Mouse (Mus musculus): ENCODE data around the gene Myrip. TPM values are rescaled to one million over a fixed set of nuclear protein-coding genes. Genes with fewer than 3 reads are reported as not detected.

Gene Myrip
- polyA plus RNA-seq, 1 experiment from 2014 or later, result 0.34 TPM

DNA sequence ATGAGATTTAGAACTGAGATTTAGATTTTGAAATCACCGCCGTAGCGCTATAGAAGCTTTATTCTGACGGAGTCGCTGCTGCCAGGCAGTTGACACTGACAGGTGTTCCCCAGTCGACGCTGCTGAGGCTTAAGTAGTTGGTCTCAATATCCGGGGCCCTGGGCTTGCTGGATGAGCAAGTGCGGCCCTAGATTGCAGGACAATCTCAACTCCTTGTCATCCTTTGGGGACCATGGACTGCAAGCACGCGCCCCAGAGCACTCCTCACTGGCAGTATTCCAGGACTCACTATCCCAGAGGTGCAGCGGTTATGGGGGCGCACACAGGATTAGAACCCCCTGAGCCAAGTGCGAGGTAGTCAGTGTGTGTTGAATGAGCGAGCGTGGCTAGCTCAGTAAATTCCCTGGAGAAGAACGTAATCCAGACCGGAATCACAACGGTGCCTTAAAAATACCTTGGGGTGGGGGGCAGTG, 1.7 kb downstream of the Myrip start:
- H3K4me3 ChIP-seq (replicated peaks; ENCODE audit: low read depth, low read length), result peak overlapping the region; percentile 53; the same call in 1 of the 2 replicates
- H3K4me2 ChIP-seq (ENCODE audit: low read length), result peak overlapping the region; percentile 94
- H3K4me1 ChIP-seq (replicated peaks; ENCODE audit: insufficient read depth, low read length), result 0 out of 2 replicates have a peak, but pooled peaks cover 6% of the 10 kb centered on the region
- H3K9me3 ChIP-seq (replicated peaks; ENCODE audit: low read length), result 0 out of 2 replicates have a peak, but pooled peaks cover 6% of the 10 kb centered on the region
- H3K27me3 ChIP-seq (ENCODE audit: insufficient read depth, low read length), result peaks cover 45% of the 10 kb centered on the region
- TF ChIP-seq CTCF (IDR thresholded peaks at IDR 0.05; ENCODE audit: low read depth), result no peak
- DNase-seq (ENCODE audit: low spot score), result no peak
- no peak overlapping the region for H3K27ac ChIP-seq
- WGBS, result 13% methylated on average over 19 of the region's 19 CpGs
- peak; percentile 17; the same call in 1 of the 2 replicates for ATAC-seq (replicated peaks; ENCODE audit: low FRiP score, low read depth)
- no peak overlapping the region for H3K9ac ChIP-seq (ENCODE audit: low read depth, low read length)
- H3K36me3 ChIP-seq (ENCODE audit: insufficient read depth, low read length), result no peaks in the 10 kb centered on the region

DNA sequence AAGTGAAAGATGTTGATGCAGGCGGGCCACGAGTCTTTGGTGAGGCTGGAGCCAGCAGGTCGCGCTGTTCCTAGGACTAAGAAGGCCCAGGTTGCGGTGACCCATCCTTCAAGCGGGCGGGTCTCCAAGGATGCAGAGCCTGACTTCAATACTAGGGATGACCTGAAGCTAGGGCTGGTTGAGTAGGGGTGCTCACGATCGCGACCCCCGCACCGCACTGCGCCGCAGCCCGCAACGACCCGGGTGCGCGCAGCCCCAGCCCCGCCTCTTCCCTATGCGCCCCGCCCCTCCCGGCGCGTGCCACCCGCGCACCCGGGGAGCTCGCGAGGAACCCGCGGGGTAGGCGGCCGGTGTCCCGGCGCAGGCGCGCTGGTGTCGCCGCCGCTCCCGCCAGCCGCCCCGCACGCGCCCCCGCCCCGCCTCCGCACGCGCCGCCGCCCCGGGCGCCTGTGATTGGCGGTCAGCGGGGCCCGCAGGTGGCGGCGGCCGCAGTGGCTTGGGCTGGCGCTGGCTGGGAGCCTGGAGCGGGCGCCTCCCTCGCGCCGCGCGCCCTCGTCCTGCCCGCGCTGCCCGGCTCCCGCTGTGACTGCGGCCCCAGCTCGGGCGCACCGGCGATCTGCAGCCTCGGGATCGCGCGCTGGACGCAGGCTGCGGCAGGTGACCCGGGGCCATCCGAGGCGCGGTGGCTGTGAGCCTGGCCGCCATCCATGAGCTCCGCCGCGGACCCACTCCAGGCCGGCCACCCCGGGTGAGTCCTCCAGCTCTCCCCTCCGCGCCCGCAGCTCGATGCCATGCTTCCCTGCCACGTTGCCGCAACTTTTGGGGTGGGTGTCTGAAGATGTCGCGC, 2.4 kb downstream of the Myrip start:
- DNase-seq (ENCODE audit: low spot score) (peak; percentile 31), ATAC-seq (replicated peaks; ENCODE audit: low FRiP score, low read depth) (peak; percentile 36)
- H3K9me3 ChIP-seq (replicated peaks; ENCODE audit: low read length), result 0 out of 2 replicates have a peak, but pooled peaks cover 6% of the 10 kb centered on the region
- peaks cover 45% of the 10 kb centered on the region for H3K27me3 ChIP-seq (ENCODE audit: insufficient read depth, low read length)
- WGBS, result under 1% methylated on average over 76 of the region's 103 CpGs
- no peak overlapping the region for H3K9ac ChIP-seq (ENCODE audit: low read depth, low read length)
- peak overlapping the region; percentile 53 for H3K4me3 ChIP-seq (replicated peaks; ENCODE audit: low read depth, low read length)
- peak; percentile 32; the same call in 1 of the 2 replicates for TF ChIP-seq CTCF (IDR thresholded peaks at IDR 0.05; ENCODE audit: low read depth)
- 0 out of 2 replicates have a peak, but pooled peaks cover 6% of the 10 kb centered on the region for H3K4me1 ChIP-seq (replicated peaks; ENCODE audit: insufficient read depth, low read length)
- H3K4me2 ChIP-seq (ENCODE audit: low read length), result peak overlapping the region; percentile 94
- H3K36me3 ChIP-seq (ENCODE audit: insufficient read depth, low read length), result no peaks in the 10 kb centered on the region
- no peak overlapping the region for H3K27ac ChIP-seq

DNA sequence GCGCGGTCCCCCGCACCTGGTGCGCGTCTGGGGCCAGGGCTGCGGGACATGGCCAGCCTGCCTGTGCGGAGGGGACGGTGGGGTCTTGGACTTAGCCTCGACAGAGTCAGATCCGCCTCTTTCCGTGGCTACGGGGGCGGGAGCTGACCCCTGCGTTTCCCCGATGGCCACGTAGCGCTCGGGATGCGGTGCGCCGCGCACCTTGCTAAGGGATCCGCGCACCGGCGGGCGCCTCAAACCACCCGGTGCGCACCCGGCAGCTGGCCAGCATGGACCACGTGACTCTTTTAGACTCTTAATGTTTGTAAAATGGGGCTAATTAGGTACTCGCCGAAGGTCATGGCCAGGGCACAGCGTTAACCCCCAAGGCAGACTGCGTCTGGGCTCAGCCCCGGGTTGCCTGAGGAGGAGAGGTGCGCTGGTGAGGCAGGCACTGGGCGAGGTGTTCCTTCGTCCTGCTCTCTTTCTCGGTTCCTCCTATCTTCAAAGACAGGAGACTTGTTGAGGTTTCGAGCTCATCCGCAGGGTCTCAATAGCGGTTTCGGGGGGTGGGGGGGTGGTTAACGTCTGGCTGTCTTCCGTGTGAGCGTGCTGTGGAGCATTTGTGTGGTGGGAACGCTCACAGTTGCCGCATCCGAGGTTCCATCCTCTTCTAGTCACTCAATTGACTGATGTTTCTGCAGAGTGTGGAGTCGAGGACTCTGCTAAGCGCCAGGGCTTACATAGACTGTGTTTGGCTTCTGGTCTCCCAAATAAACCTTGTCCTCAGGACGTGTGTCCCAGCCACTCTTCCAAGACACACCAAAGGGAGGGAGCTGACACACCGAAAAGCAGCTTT, 3.2 kb downstream of the Myrip start:
- Histone ChIP-seq H3K9ac (ENCODE audit: low read depth, low read length) (no peak overlapping the region), H3K4me3 (replicated peaks; ENCODE audit: low read depth, low read length) (peak overlapping the region; percentile 53)
- no peak for DNase-seq (ENCODE audit: low spot score)

DNA sequence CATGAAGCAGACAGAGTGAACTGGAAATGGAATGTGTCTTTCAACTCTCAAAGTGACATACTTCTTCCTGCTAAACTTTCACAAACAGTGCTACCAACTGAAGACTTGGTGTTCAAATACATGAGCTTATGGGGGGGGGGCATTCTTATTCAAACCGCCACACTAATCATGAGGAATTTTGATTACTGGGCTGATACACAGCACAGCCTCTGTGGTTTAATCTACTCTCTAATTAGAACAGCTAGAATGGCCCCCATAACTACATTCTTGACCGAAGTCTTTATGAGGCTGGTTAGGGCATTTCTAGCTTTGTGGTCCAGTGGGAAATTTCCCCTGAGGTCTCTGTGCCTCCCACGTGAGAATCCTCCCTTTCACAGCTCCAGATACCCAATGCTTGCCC, 13.9 kb downstream of the Myrip start:
- ATAC-seq (replicated peaks; ENCODE audit: low FRiP score, low read depth) (no peak), DNase-seq (ENCODE audit: low spot score) (no peak)
- H3K4me3 ChIP-seq (replicated peaks; ENCODE audit: low read depth, low read length), result no peak overlapping the region
- no peak overlapping the region for H3K27ac ChIP-seq
- WGBS, result 43% methylated on average over 3 of the region's 3 CpGs
- H3K4me1 ChIP-seq (replicated peaks; ENCODE audit: insufficient read depth, low read length), result no peaks in the 10 kb centered on the region
- no peaks in the 10 kb centered on the region for H3K9me3 ChIP-seq (replicated peaks; ENCODE audit: low read length)
- H3K36me3 ChIP-seq (ENCODE audit: insufficient read depth, low read length), result no peaks in the 10 kb centered on the region
- TF ChIP-seq CTCF (IDR thresholded peaks at IDR 0.05; ENCODE audit: low read depth), result no peak
- H3K9ac ChIP-seq (ENCODE audit: low read depth, low read length), result no peak overlapping the region
- no peaks in the 10 kb centered on the region for H3K27me3 ChIP-seq (ENCODE audit: insufficient read depth, low read length)
- H3K4me2 ChIP-seq (ENCODE audit: low read length), result no peak overlapping the region

More for the DNA sequence above, 3.2 kb downstream of the Myrip start:
- TF ChIP-seq CTCF (IDR thresholded peaks at IDR 0.05; ENCODE audit: low read depth), result no peak
- Histone ChIP-seq H3K27ac (no peak overlapping the region), H3K4me1 (replicated peaks; ENCODE audit: insufficient read depth, low read length) (0 out of 2 replicates have a peak, but pooled peaks cover 6% of the 10 kb centered on the region), H3K9me3 (replicated peaks; ENCODE audit: low read length) (0 out of 2 replicates have a peak, but pooled peaks cover 6% of the 10 kb centered on the region), H3K36me3 (ENCODE audit: insufficient read depth, low read length) (no peaks in the 10 kb centered on the region), H3K27me3 (ENCODE audit: insufficient read depth, low read length) (peaks cover 45% of the 10 kb centered on the region), H3K4me2 (ENCODE audit: low read length) (peak overlapping the region; percentile 94)
- ATAC-seq (replicated peaks; ENCODE audit: low FRiP score, low read depth), result peak; percentile 25; the same call in 1 of the 2 replicates
- WGBS, result 2% methylated on average over 54 of the region's 54 CpGs

DNA sequence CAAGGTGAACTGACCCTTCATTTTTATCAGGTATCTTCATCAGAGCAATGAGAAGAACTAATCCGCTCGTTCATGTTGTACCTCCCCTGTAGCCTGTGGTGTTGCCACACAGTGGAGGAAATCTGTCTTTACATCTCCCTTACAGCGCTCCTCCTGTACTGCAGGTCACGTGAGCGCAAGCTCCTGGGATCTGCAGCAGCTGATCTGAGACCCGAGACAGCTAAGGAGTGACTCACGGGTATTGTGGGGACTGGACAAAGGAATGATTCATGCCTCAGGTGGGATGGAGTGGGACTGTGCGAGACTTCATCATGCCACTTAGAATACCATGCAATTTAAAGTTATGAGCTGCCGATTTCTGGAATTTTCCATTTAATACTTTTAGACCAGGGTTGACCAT, 17.8 kb downstream of the Myrip start:
- H3K27me3 ChIP-seq (ENCODE audit: insufficient read depth, low read length), result no peaks in the 10 kb centered on the region
- no peak overlapping the region for H3K4me3 ChIP-seq (replicated peaks; ENCODE audit: low read depth, low read length)
- no peak for TF ChIP-seq CTCF (IDR thresholded peaks at IDR 0.05; ENCODE audit: low read depth)

DNA sequence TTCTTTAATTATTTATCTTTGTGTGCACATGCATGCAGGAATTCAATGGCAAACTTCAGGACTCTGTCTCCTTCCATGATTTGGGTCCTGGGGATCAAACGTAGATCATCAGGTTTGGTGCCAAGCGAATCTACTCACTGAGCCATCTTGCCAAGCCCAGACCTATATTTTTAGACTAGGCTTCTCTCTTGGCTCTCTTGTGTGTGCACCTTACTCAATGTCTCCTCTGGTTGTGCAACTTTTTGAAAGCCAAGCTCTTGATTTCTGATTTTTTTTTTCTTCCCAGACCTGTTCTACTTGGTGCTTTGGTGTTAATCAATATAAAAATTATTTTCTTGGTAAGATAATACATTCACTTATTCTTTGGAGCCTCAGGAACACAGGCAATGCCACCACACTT, 19.3 kb downstream of the Myrip start:
- no peaks in the 10 kb centered on the region for H3K9me3 ChIP-seq (replicated peaks; ENCODE audit: low read length)
- no peak overlapping the region for H3K4me3 ChIP-seq (replicated peaks; ENCODE audit: low read depth, low read length)
- WGBS, result 93% methylated on average over 2 of the region's 2 CpGs
- H3K9ac ChIP-seq (ENCODE audit: low read depth, low read length), result no peak overlapping the region
- H3K36me3 ChIP-seq (ENCODE audit: insufficient read depth, low read length), result no peaks in the 10 kb centered on the region
- no peak for TF ChIP-seq CTCF (IDR thresholded peaks at IDR 0.05; ENCODE audit: low read depth)
- H3K27me3 ChIP-seq (ENCODE audit: insufficient read depth, low read length), result no peaks in the 10 kb centered on the region
- DNase-seq (ENCODE audit: low spot score), result no peak
- no peaks in the 10 kb centered on the region for H3K4me1 ChIP-seq (replicated peaks; ENCODE audit: insufficient read depth, low read length)
- H3K27ac ChIP-seq, result no peak overlapping the region
- no peak overlapping the region for H3K4me2 ChIP-seq (ENCODE audit: low read length)
- ATAC-seq (replicated peaks; ENCODE audit: low FRiP score, low read depth), result no peak

More for the DNA sequence above, 17.8 kb downstream of the Myrip start:
- no peaks in the 10 kb centered on the region for H3K36me3 ChIP-seq (ENCODE audit: insufficient read depth, low read length)
- no peaks in the 10 kb centered on the region for H3K9me3 ChIP-seq (replicated peaks; ENCODE audit: low read length)
- H3K4me2 ChIP-seq (ENCODE audit: low read length), result no peak overlapping the region
- 81% methylated on average over 9 of the region's 9 CpGs for WGBS
- no peak for DNase-seq (ENCODE audit: low spot score)
- ATAC-seq (replicated peaks; ENCODE audit: low FRiP score, low read depth), result no peak
- no peak overlapping the region for H3K27ac ChIP-seq
- H3K9ac ChIP-seq (ENCODE audit: low read depth, low read length), result no peak overlapping the region
- no peaks in the 10 kb centered on the region for H3K4me1 ChIP-seq (replicated peaks; ENCODE audit: insufficient read depth, low read length)
